Mouse (Mus musculus) thymus, adult 2 months (tissue): ENCODE data around the gene 1700125H20Rik. TPM values are rescaled to one million over a fixed set of nuclear protein-coding genes. Genes with fewer than 3 reads are reported as not detected.
"Not testable (repeated sequence)": the region's sequence is repeated elsewhere in the genome, so short reads cannot be mapped to it uniquely, and the experiment has no call there.

ENCODE experiments used
- DNase-seq: peaks from one replicate; pipeline ENCODE4 v3.0.0; 2021
- H3K27ac ChIP-seq: fragments of 200-500 bp; 2 replicates; pipeline ENCODE4 v1.5.1; 2012; ENCODE audit warnings: low read length, control low read depth; ENCODE audit not compliant: control insufficient read depth, insufficient read depth
- H3K27me3 ChIP-seq: fragments of 200-500 bp; 2 replicates; pipeline ENCODE4 v1.6.1; 2012; ENCODE audit warnings: mild to moderate bottlenecking, low read length, moderate library complexity, mixed read lengths; ENCODE audit not compliant: control insufficient read depth, insufficient read depth
- H3K36me3 ChIP-seq: fragments of 200-500 bp; 2 replicates; pipeline ENCODE4 v1.6.1; 2012; ENCODE audit warnings: mild to moderate bottlenecking, low read length, moderate library complexity; ENCODE audit not compliant: control insufficient read depth, insufficient read depth
- H3K4me1 ChIP-seq: fragments of 200-500 bp; replicated peaks from 2 replicates; pipeline ENCODE4 v1.6.1; 2012; ENCODE audit warnings: low read length; ENCODE audit not compliant: control insufficient read depth, insufficient read depth
- H3K4me3 ChIP-seq: fragments of 200-500 bp; 2 replicates; pipeline ENCODE4 v1.5.1; 2012; ENCODE audit warnings: mild to moderate bottlenecking, low read length, control low read depth, moderate library complexity; ENCODE audit not compliant: control insufficient read depth, insufficient read depth
- CTCF ChIP-seq: fragments of 200-500 bp; IDR thresholded peaks from 2 replicates; pipeline ENCODE4 v1.5.1; 2012; ENCODE audit warnings: mild to moderate bottlenecking, control low read depth, low read length, moderate library complexity, borderline replicate concordance; ENCODE audit not compliant: control insufficient read depth, poor library complexity, insufficient read depth; ENCODE audit errors: extremely low read depth
- POLR2A ChIP-seq: fragments of 200-500 bp; IDR thresholded peaks from 2 replicates; pipeline ENCODE4 v1.6.1; 2012; ENCODE audit warnings: mild to moderate bottlenecking, low read length, control low read depth, moderate library complexity; ENCODE audit not compliant: control insufficient read depth, poor library complexity, insufficient read depth; ENCODE audit errors: extremely low read depth
- WGBS: fragments of 180-500 bp; shearing (Covaris S2); methylation state at CpG from one replicate; pipeline ENCODE4 v1.1.7; 2018; 5-methylcytosine and 5-hydroxymethylcytosine counted together
- polyA plus RNA-seq: library from polyadenylated mRNA; depleted of rRNA; stranded (reverse); fragments of >200 nt; gene quantifications from 2 replicates; pipeline ENCODE4 v1.2.3, GENCODE M21; 2012

The 1700125H20Rik gene
- polyA plus RNA-seq, 1 experiment = not detected

- 14% methylated on average over 17 of the region's 17 CpGs for WGBS
- no peak overlapping the region for H3K27ac ChIP-seq
- TF ChIP-seq POLR2A (no peak), CTCF (no peak)
- peak overlapping the region; percentile 61 for H3K4me3 ChIP-seq
- peaks cover 5% of the 10 kb centered on the region for H3K4me1 ChIP-seq
- no peaks in the 10 kb centered on the region for H3K36me3 ChIP-seq
- no peaks in the 10 kb centered on the region for H3K27me3 ChIP-seq
- peak; percentile 3 for DNase-seq
These were observed 31.3 kb upstream of the 1700125H20Rik start for GRCm38 (mm10) chr11:85138776-85139474.

DNA sequence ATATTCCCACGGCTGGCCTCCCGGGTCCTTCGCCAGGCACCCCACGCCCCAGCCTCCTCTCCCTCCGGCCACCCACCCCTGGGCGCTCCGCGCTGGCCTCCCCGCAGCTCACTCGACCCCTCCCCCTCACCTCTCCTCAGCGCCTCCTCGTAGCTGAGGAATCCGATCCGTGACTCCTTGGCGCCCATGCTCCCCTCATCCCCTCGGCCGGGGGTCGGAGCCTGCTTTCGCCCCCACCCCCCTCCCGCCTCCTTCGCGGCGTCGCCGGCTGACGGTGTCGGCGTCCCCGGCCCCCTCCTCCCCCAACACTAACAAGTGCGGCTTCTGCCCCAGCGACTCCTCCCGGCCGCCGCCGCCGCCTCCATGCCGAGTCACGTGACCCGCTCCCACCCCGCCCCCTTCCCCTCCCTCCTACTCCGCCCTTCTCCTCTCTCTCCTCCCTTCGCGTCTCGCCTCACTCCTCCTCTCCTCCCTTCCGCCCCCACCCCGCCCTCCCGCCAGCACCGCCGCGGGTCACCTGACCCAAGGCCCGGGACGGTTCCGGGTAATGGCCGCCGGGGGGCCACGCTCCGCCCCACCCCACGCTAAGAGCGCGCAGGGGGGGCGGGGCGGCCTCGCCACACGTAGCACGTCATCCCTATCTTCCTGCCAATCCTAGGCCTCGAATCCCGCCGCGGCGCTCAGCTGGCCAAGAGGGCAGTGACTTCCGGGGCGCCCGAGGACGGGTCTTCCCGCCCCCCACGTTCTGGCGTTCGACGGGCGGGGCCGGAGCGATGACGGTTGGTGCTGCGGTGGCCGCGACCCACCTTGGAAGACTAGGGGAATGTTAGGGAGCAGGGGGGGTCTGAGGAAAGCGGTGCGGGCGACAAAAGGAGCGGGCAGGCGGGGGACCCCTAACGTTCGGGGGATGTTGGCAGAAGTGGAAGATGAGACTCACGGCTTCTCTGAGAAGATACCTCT, 30.3 kb upstream of the 1700125H20Rik start, which contains the start of gene Usp32:
Gene Usp32, minus strand, starts transcription at position 581 of the 960 bp plus-strand sequence.
- peak; percentile 94 for DNase-seq
- peak within 1 kb of the TSS; percentile 20; the same call in 1 of the 2 replicates for H3K27ac ChIP-seq
- H3K36me3 ChIP-seq = no peaks in the 10 kb centered on the region
- TF ChIP-seq POLR2A (peak; percentile 95), CTCF (peak; percentile 42; the same call in 1 of the 2 replicates)
- peaks cover 5% of the 10 kb centered on the region for H3K4me1 ChIP-seq
- WGBS = under 1% methylated on average over 82 of the region's 94 CpGs
- H3K4me3 ChIP-seq = peak within 1 kb of the TSS; percentile 61
- no peaks in the 10 kb centered on the region for H3K27me3 ChIP-seq

- no peaks in the 10 kb centered on the region for H3K27me3 ChIP-seq
- DNase-seq = no peak
- no peak overlapping the region for H3K4me3 ChIP-seq
- H3K4me1 ChIP-seq = no peaks in the 10 kb centered on the region
- TF ChIP-seq POLR2A = no peak
- no peak for TF ChIP-seq CTCF
- H3K27ac ChIP-seq = no peak overlapping the region
- no peaks in the 10 kb centered on the region for H3K36me3 ChIP-seq
- WGBS = 97% methylated on average over 2 of the region's 2 CpGs
These were observed 17.8 kb upstream of the 1700125H20Rik start for GRCm38 (mm10) chr11:85152256-85152930.

DNA sequence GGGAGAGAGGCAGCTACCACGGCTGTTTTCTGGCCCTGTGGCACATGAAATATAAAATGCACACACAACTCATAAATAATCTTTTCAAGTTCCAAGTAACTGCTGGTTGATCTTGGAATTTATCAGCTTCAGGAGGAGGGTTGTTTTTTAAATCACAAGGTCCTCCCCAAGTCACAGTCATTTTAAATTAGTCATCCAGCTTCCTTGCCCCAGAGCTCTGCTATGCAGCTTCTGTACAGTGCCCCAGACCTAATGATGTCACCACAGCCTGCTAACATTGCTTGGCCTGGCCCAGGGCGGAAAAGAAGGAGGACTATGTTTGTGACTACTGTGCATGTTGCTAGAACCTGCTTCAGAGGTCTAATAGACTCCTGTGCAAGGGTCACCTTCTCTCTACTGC, 12.9 kb upstream of the 1700125H20Rik start:
- 66% methylated on average over 2 of the region's 2 CpGs for WGBS
- Histone ChIP-seq H3K4me1 (no peaks in the 10 kb centered on the region), H3K27me3 (no peaks in the 10 kb centered on the region), H3K36me3 (no peaks in the 10 kb centered on the region), H3K4me3 (no peak overlapping the region), H3K27ac (no peak overlapping the region)
- TF ChIP-seq CTCF (no peak), POLR2A (no peak)
- DNase-seq = no peak

GRCm38 (mm10) chr11:85163014-85163413, 7.2 kb upstream of the 1700125H20Rik start:
- WGBS = 86% methylated on average over 1 of the region's 1 CpGs
- H3K4me3 ChIP-seq, H3K27me3 ChIP-seq, H3K4me1 ChIP-seq, H3K27ac ChIP-seq, DNase-seq, H3K36me3 ChIP-seq: not testable (repeated sequence)

GRCm38 (mm10) chr11:85164371-85164770, 5.8 kb upstream of the 1700125H20Rik start:
- no peaks in the 10 kb centered on the region for H3K36me3 ChIP-seq
- no peak for TF ChIP-seq CTCF
- TF ChIP-seq POLR2A = no peak
- DNase-seq = no peak
- no peak overlapping the region for H3K27ac ChIP-seq
- no peak overlapping the region for H3K4me3 ChIP-seq
- no peaks in the 10 kb centered on the region for H3K27me3 ChIP-seq
- no peaks in the 10 kb centered on the region for H3K4me1 ChIP-seq
